Mouse (Mus musculus): ENCODE measurements at regions not wholly inside any gene's neighbourhood (a gene's known extent, or its start where the extent isn't known, plus 50 kb on each side); places are given as distances from the start of the nearest gene placed in this dataset.
"Not testable (repeated sequence)": the region's sequence is repeated elsewhere in the genome, so short reads cannot be mapped to it uniquely, and the experiment has no call there.

DNA sequence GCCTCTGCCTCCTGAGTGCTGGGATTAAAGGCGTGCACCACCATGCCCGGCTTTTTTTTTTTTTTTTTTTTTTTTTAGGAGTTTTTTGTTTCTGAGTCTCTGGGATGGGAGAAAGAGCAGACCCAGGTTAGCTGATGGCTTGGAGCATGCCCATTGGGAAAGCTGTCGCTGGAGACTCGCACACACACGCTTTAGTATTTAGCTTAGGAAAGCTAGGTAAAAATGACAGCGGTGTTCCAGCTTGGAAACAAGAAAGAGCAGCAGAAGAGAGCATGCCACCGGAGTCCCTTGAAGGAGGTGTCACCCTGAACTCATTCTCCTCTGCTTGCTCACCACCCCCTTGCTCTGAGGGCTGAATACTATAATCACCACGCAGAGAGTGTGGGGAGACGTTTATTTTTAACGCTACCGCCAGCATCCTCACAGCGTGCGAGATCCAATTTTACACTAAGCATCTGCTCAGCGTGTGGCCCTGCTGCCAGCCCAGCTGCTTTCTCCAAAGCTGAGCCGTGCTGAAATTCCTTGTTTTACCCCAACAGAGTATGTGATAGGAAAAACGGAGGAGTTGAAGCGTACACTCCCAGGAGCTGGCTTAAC, 95.9 kb upstream of the Map3k1 start:
- in situ Hi-C loops (cut with MboI, MseI): no loop called here

DNA sequence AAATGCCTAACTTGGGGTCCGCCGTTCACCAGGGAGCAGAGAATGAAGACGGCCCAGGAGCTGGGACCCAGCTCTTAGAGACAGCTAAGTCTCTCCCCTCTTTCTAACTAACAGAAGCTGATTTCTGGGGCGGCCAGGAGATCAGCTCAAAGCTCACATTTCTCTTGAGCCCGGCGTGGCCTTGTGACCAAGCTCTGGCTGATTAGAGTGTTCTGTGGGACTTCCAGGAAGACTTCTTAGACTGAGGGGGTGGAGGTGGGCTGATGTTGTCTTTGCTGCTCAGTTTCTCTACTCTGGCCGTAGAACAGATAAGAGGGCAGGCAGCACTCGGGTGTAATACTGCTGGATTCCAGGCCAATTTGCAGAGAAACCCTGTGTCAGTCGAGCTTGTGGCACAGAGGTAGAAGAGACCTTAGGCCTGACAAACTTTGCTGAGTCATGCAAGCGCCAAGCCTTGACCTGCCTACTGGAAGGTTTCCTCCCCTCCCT, 96.5 kb upstream of the Map3k1 start:
- in situ Hi-C loops (cut with MboI, MseI): no loop called here

- in situ Hi-C loops (cut with MboI, MseI): no loop called here
These were observed 102.3 kb upstream of the Map3k1 start for GRCm38 (mm10) chr13:111911071-111911470.

- in situ Hi-C loops (cut with MboI, MseI): no loop called here
These were observed 103.0 kb upstream of the Map3k1 start for GRCm38 (mm10) chr13:111911661-111912312.

- in situ Hi-C loops (cut with MboI, MseI): no loop called here
These were observed 105.6 kb upstream of the Map3k1 start for GRCm38 (mm10) chr13:111914348-111914913.

DNA sequence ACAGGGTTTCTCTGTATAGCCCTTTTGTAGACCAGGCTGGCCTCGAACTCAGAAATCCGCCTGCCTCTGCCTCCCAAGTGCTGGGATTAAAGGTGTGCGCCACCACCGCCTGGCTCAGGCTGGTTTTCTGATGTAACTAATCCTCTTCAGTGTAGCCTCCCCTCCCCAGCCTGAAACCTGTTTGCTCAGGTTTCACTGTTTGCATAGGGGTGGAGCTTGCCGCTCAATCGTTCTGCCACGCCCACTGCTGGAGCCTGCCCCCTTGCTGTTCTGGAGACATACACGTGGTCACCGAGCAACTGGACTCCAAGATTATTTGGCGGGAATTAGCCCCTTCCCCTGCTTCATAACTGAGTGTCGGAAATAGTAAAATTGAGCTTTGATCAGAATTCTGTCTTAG, 110.6 kb upstream of the Map3k1 start:
- in situ Hi-C loops (cut with MboI, MseI): not testable (repeated sequence)

- in situ Hi-C loops (cut with MboI, MseI): no loop called here
These were observed 111.7 kb upstream of the Map3k1 start for GRCm38 (mm10) chr13:111920534-111920933.

GRCm38 (mm10) chr13:111921142-111922035, 112.6 kb upstream of the Map3k1 start:
- in situ Hi-C loops (cut with MboI, MseI): no loop called here

DNA sequence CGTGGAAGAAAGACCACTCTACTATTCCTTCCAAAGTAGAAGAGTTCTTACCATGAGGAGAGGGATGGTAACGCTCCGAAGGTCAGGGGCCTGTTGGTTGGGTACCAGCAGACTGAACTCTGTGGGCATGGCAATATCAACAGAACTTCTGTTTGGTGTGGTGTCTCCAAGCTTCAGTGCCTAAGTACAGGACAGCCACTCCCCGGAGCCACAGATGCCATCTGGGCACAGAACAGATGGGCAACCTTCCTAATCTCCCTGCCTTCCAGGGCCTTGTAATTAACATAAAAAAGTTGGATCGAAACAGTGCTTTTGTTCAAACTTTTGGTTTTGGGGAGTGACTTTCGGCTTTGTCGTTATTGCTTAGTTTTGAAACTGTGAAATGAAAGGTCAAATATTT, 116.6 kb upstream of the Map3k1 start:
- in situ Hi-C loops (cut with MboI, MseI): no loop called here

- in situ Hi-C loops (cut with MboI, MseI): no loop called here
These were observed 118.0 kb upstream of the Map3k1 start for GRCm38 (mm10) chr13:111926801-111927200.

- in situ Hi-C loops (cut with MboI, MseI): no loop called here
These were observed 118.7 kb upstream of the Map3k1 start for GRCm38 (mm10) chr13:111927489-111927888.

DNA sequence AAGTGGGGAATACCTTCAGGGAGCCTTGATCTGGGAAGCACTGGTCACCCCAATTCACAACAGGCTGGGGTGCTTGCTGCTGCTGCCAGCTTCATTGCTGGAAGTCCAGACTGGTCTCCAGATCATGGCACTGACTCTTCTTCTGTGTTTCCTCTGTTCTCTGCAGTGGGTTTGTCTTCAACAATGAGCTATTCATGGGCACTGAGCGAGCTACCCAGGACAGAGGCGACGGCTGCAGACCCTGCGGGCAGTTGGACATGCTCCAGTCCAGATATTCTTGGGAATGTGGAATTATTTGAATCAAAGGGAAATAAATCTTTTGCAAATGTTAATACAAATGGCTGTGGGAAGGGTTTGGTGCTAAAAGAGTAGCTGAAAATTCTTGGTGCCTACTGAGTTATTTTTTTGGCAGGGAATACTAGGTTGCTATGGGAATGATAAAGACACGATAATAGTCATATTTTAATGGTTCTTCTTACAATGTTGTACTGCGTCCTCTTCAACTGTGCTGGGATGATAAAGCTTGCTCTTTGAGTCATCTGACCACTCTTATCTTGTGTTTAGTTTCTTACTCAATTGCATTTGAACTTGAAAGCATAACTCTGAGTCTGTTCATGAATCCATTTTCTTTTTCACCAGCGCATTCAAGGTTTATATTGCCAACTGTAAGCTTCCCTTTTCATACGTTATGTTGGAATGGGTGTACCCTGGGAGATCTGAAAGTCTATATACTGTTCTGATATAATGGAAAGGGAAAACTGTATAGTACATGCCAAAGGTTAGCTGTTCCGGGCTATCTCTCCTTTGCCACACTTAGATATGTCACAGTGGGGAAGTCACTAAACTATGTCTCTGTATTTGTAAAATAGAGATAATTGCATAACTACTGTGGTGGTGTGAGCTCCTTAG, 120.1 kb upstream of the Map3k1 start:
- in situ Hi-C loops (cut with MboI, MseI): no loop called here

GRCm38 (mm10) chr13:111929908-111930307, 121.1 kb upstream of the Map3k1 start:
- in situ Hi-C loops (cut with MboI, MseI): no loop called here

DNA sequence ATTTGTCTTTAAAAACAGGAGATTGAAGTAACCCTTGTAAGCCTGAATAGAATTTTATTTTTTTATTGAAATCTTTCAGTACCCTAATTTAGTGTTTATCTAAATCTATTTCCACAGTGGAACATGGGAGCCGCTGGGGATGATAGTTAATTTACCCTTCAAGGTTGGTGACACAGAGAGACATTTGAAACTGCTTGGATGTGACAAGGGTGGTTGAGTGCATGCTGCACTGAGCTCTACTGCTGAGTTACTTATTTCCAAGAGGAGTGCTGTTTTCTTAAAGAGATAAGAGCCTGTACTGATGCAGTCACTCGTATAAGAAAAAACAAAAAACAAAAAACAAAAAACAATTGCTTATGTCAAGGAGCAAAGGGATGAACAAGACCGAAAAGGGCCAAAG, 123.7 kb upstream of the Map3k1 start:
- in situ Hi-C loops (cut with MboI, MseI): no loop called here

DNA sequence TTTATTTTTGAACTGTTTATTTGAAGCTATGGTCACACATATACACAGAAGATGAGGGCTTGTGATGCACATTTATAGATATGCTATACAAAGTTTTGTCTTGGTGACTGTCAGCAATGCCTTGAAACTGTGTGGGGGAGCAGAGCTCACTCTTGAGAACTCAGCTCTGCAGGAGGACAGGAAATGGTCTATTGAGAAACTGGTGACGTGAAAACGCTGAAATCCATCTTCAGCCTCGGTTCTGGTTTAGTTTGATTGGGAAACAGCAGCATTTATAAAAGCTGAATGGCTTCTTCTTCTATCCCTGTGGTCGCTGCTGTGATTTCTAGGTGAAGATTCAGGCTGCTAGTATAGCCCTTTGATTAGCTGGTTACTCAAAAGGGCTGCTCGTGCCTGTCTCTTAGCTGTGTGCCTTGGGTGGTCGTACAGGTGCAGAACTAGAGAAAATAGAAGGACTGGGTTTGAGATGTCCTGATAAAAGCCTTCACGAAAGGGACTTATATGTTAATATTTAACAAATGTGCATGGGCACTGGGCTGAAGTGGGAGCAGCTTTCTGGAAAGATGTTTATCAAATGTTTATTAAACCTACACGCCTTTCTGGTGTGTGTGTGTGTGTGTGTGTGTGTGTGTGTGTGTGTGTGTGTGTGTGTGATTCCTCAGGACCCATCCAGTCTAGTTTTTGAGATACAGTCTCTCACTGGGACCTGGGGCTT, 124.9 kb upstream of the Map3k1 start:
- in situ Hi-C loops (cut with MboI, MseI): no loop called here

- in situ Hi-C loops (cut with MboI, MseI): no loop called here
These were observed 126.9 kb upstream of the Map3k1 start for GRCm38 (mm10) chr13:111935721-111936080.

DNA sequence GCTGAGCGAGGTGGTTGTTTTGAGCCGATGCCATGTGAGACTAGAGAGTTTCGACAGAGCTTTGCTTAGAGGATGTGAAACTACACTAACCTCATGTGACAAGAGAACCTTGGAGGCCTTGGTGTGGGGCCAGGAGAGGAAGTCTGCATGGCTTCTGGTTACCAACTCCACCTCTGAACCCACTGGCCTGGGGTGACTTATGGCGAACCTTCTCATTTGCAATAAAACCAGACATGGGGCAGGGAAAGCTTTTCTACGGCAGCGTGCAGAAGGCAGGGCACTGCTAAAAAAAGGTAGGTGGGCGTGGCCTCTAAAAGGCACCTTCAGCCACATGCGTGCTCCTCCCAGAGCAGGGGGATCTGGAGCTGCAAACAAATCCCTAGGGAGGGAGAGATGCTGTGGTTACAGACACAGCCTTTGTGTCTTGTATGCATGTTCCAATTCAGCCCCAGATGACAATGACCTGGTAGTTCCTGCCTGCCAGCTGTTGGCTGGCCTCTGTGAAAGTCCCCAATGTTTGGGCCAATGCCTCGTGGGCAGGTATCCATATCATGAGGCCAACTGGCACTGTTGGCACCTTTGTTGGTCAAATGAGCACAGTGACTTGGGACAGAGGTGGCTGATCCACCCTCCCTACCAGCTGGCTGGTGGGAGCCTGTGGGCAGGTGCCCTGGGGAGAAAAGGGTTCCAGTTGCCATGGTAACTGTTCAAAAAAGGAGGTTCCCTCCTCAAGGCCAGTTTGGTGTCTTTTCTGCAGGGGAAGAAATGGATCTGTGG, 127.5 kb upstream of the Map3k1 start:
- in situ Hi-C loops (cut with MboI, MseI): no loop called here

GRCm38 (mm10) chr13:111936983-111937382, 128.2 kb upstream of the Map3k1 start:
- in situ Hi-C loops (cut with MboI, MseI): no loop called here

- in situ Hi-C loops (cut with MboI, MseI): no loop called here
These were observed 130.2 kb upstream of the Map3k1 start for GRCm38 (mm10) chr13:111938896-111939422.
